Mouse (Mus musculus) myocyte (in vitro differentiated cells): Measurements from ENCODE around the gene Ephb6. TPM values are rescaled to one million over a fixed set of nuclear protein-coding genes. Genes with fewer than 3 reads are reported as not detected.

Experiments
- H3K27me3 ChIP-seq: one replicate; pipeline ENCODE4 v1.6.1; 2011; ENCODE audit not compliant: control insufficient read depth, insufficient read depth, insufficient read length
- H3K36me3 ChIP-seq: one replicate; pipeline ENCODE4 v1.6.1; 2011; ENCODE audit not compliant: control insufficient read depth, insufficient read depth
- H3K4me2 ChIP-seq: one replicate; pipeline ENCODE4 v1.6.1; 2011; ENCODE audit warnings: low read depth, control low read depth
- H3K4me3 ChIP-seq: one replicate; pipeline ENCODE4 v1.5.1; 2011; ENCODE audit warnings: mild to moderate bottlenecking, control low read depth, moderate library complexity
- H3K79me2 ChIP-seq: one replicate; pipeline ENCODE4 v1.6.1; 2011; ENCODE audit not compliant: control insufficient read depth, insufficient read depth
- H3ac ChIP-seq: one replicate; pipeline ENCODE4 v1.6.1; 2011; ENCODE audit not compliant: control insufficient read depth, insufficient read length
- CEBPB ChIP-seq: IDR thresholded peaks from 2 replicates; pipeline ENCODE4 v1.6.1; 2011; ENCODE audit warnings: mild to moderate bottlenecking, moderate library complexity; ENCODE audit not compliant: poor library complexity, insufficient read depth, severe bottlenecking
- E2F4 ChIP-seq: IDR thresholded peaks from one replicate; pipeline ENCODE4 v1.6.1; 2011; ENCODE audit warnings: mild to moderate bottlenecking, control low read depth, moderate library complexity; ENCODE audit not compliant: insufficient read depth
- MAX ChIP-seq: IDR thresholded peaks from one replicate; pipeline ENCODE4 v1.6.1; 2011; ENCODE audit warnings: low read depth, mild to moderate bottlenecking, control low read depth
- MYOD1 ChIP-seq, 3 experiments: IDR thresholded peaks; one replicate each; pipeline ENCODE4 v1.6.1; 2011; ENCODE audit warnings: control low read depth in 2 of 3, low read depth in 2 of 3, mild to moderate bottlenecking in 2 of 3, moderate library complexity in 1 of 3; ENCODE audit not compliant: insufficient read length in 2 of 3, control insufficient read depth in 1 of 3
- MYOG ChIP-seq, 3 experiments: IDR thresholded peaks; one replicate each; pipeline ENCODE4 v1.6.1; 2011; ENCODE audit warnings: control low read depth in 2 of 3, low read depth in 2 of 3, mild to moderate bottlenecking in 2 of 3; ENCODE audit not compliant: insufficient read length in 2 of 3, control insufficient read depth in 1 of 3, insufficient read depth in 1 of 3
- POLR2A ChIP-seq: IDR thresholded peaks from one replicate; pipeline ENCODE4 v1.6.1; 2011; ENCODE audit warnings: low read depth, mild to moderate bottlenecking, control low read depth, moderate library complexity; ENCODE audit not compliant: insufficient read length
- POLR2AphosphoS2 ChIP-seq: IDR thresholded peaks from one replicate; pipeline ENCODE4 v1.6.1; 2011; ENCODE audit warnings: low read depth, control low read depth; ENCODE audit not compliant: insufficient read length
- REST ChIP-seq: IDR thresholded peaks from one replicate; pipeline ENCODE4 v1.6.1; 2011; ENCODE audit warnings: mild to moderate bottlenecking, control low read depth, moderate library complexity; ENCODE audit not compliant: insufficient read depth, insufficient read length
- SRF ChIP-seq: IDR thresholded peaks from one replicate; pipeline ENCODE4 v1.6.1; 2011; ENCODE audit warnings: low read depth; ENCODE audit not compliant: control insufficient read depth, insufficient read length
- TCF12 ChIP-seq: IDR thresholded peaks from one replicate; pipeline ENCODE4 v1.6.1; 2011; ENCODE audit warnings: mild to moderate bottlenecking, control low read depth; ENCODE audit not compliant: poor library complexity, insufficient read depth, severe bottlenecking
- TCF3 ChIP-seq: IDR thresholded peaks from one replicate; pipeline ENCODE4 v1.6.1; 2011; ENCODE audit warnings: low read depth, control low read depth; ENCODE audit not compliant: insufficient read length
- USF1 ChIP-seq: IDR thresholded peaks from one replicate; pipeline ENCODE4 v1.6.1; 2011; ENCODE audit warnings: low read depth, mild to moderate bottlenecking, control low read depth, moderate library complexity
- polyA plus RNA-seq: library from polyadenylated mRNA; unstranded; fragments of >200 nt; fragmentation: generic; extraction: Trizol; gene quantifications from one replicate; pipeline ENCODE4 v1.2.1, GENCODE M21; 2012; ENCODE audit warnings: missing spikeins

Gene Ephb6
- polyA plus RNA-seq, 1 experiment: 49.6 TPM

DNA sequence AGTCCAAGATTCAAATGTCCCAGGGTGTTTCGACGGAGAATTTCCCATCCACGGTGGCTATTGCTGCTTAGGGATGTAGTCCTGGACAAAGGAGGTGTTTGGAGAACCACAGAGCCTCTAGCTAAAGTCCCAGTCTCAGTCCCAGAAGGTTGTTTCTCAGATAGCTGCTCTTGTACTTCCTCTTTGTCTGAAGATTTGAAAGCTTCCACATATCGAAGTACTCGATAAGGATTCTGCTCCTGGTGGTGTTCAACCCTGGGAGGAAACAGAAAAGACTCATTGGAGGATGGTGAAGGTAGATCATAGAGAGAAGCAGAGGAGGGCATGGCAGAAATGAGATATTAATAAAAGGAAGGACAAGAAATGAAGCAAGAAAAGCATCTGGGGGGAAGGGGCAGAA is 47.9 kb downstream of the Ephb6 start:
- TF ChIP-seq MAX (no peak), E2F4 (no peak)
- H3K4me3 ChIP-seq: no peak overlapping the region
- no peaks in the 10 kb centered on the region for H3K36me3 ChIP-seq
- no peaks in the 10 kb centered on the region for H3K27me3 ChIP-seq
- no peak overlapping the region for H3K4me2 ChIP-seq
- H3K79me2 ChIP-seq: no peaks in the 10 kb centered on the region
- H3ac ChIP-seq: no peak overlapping the region

DNA sequence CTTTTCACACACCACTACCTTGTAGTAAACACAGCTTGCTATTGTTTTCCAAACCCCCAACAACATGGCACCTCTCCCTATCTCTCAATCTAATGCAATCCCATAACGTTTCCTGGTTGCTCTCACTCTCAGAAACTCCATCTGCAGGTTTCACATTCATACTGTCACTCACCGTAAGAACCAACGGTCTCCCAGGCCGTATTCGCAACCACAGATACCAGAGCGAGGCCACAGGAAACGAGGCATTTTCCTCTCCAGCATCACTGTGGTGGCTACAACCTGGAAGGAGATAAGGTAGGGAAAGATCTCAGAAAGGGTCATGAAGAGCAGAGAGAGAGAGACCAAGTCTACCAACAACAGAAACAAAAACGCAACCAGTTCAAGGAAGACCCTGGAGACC is 49.4 kb downstream of the Ephb6 start:
- Histone ChIP-seq H3K79me2 (no peaks in the 10 kb centered on the region), H3ac (no peak overlapping the region), H3K4me3 (no peak overlapping the region), H3K4me2 (no peak overlapping the region), H3K36me3 (no peaks in the 10 kb centered on the region), H3K27me3 (no peaks in the 10 kb centered on the region)
- TF ChIP-seq MYOG (IDR thresholded peaks at IDR 0.05; ENCODE audit: control insufficient read depth in 1 of 3, insufficient read depth in 1 of 3, insufficient read length in 2 of 3, low read depth in 2 of 3): no peak
- TF ChIP-seq MAX: no peak
- no peak for TF ChIP-seq MYOD1 (IDR thresholded peaks at IDR 0.05; ENCODE audit: control insufficient read depth in 1 of 3, insufficient read length in 2 of 3, low read depth in 2 of 3)
- no peak for TF ChIP-seq TCF3
- no peak for TF ChIP-seq POLR2AphosphoS2
- TF ChIP-seq CEBPB: no peak
- TF ChIP-seq SRF: no peak
- TF ChIP-seq POLR2A: no peak
- no peak for TF ChIP-seq USF1
- no peak for TF ChIP-seq REST
- TF ChIP-seq E2F4: no peak
- no peak for TF ChIP-seq TCF12

DNA sequence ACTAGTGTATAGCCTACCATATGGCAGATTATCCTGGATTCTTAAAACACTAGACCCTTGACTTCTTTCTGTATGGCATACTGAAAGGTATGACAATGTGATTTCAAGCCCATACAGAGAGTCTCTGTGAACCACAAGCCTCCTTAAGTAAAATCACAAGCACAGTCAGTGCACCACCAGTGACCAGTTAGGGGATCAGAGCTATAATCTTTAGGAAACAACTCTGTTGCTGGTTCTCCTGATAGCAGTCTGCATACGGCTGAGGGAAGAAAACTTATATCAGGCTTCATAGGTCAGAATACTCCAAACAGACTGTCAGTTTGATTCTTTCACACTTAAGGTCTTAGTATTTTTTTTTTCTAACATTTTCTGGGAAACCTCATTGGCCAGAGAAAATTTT is 53.2 kb downstream of the Ephb6 start:
- no peak overlapping the region for H3ac ChIP-seq
- TF ChIP-seq TCF12 (no peak), SRF (no peak), MAX (no peak), USF1 (no peak), POLR2A (no peak), MYOG (IDR thresholded peaks at IDR 0.05; ENCODE audit: control insufficient read depth in 1 of 3, insufficient read depth in 1 of 3, insufficient read length in 2 of 3, low read depth in 2 of 3) (no peak), TCF3 (no peak), MYOD1 (IDR thresholded peaks at IDR 0.05; ENCODE audit: control insufficient read depth in 1 of 3, insufficient read length in 2 of 3, low read depth in 2 of 3) (no peak), CEBPB (no peak), REST (no peak), POLR2AphosphoS2 (no peak), E2F4 (no peak)
- H3K4me2 ChIP-seq: no peak overlapping the region
- no peaks in the 10 kb centered on the region for H3K36me3 ChIP-seq
- no peak overlapping the region for H3K4me3 ChIP-seq
- H3K79me2 ChIP-seq: no peaks in the 10 kb centered on the region
- H3K27me3 ChIP-seq: no peaks in the 10 kb centered on the region

DNA sequence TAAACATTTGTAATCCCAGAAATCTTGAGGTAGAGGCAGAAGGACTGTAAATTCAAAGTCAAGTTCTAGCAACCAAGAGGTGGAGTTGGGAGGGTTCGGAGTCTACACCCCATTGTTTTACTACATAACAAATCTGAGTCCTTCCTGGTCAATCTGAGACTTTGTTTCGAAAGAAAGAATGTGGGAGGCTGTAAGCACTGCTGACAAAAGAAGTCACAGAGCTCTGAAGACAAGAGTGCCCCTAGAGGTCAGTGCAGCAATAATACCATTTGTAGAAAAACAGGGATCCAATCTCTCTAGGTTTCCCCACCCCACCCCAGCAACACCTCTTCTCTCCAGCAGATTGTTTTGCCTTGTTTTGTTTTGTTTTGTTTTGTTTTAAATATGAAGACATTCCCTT is 57.0 kb downstream of the Ephb6 start:
- Histone ChIP-seq H3K4me3 (no peak overlapping the region), H3ac (no peak overlapping the region), H3K79me2 (no peaks in the 10 kb centered on the region), H3K27me3 (peaks cover 5% of the 10 kb centered on the region), H3K36me3 (no peaks in the 10 kb centered on the region), H3K4me2 (no peak overlapping the region)
- no peak for TF ChIP-seq REST
- TF ChIP-seq TCF12: no peak
- no peak for TF ChIP-seq MYOG (IDR thresholded peaks at IDR 0.05; ENCODE audit: control insufficient read depth in 1 of 3, insufficient read depth in 1 of 3, insufficient read length in 2 of 3, low read depth in 2 of 3)
- TF ChIP-seq POLR2A: no peak

Other genes starting within 250 kb of the Ephb6 start
- gene Prss3, start 227.8 kb upstream of the Ephb6 start, polyA plus RNA-seq: not detected
- not detected for gene Gm5771, start 213.1 kb upstream of the Ephb6 start, polyA plus RNA-seq
- gene Gm10334, start 159.3 kb upstream of the Ephb6 start, polyA plus RNA-seq: not detected
- gene Prss1, start 146.6 kb upstream of the Ephb6 start, polyA plus RNA-seq: not detected
- 0.14 TPM for gene Prss2, start 83.7 kb upstream of the Ephb6 start, polyA plus RNA-seq
- 0.25 TPM for gene Trpv6, start 30.9 kb downstream of the Ephb6 start, polyA plus RNA-seq
- gene Trpv5, start 75.3 kb downstream of the Ephb6 start, polyA plus RNA-seq: not detected
- not detected for gene Llcfc1, start 78.9 kb downstream of the Ephb6 start, polyA plus RNA-seq
- gene Kel, start 98.9 kb downstream of the Ephb6 start, polyA plus RNA-seq: not detected
- not detected for gene Olfr459, start 169.7 kb downstream of the Ephb6 start, polyA plus RNA-seq
- gene Pip, start 242.1 kb downstream of the Ephb6 start, polyA plus RNA-seq: not detected
- not detected for gene Sval2, start 247.5 kb downstream of the Ephb6 start, polyA plus RNA-seq